In genomic region chr3:144723455-144723854, GRCm38 (mm10) we compare ENCODE assay signal across 8 mouse cellular contexts. TPM values are rescaled to one million over a fixed set of nuclear protein-coding genes. Genes with fewer than 3 reads are reported as not detected.
DNase-seq lines count a peak whose midpoint lies in the region; ATAC-seq lines count a peak whose summit lies in the region.
"Had no signal": no experiment of that assay in that cellular context is flagged by ENCODE, and none has a peak within 500 bp of the region (broad histone marks: within the 10 kb centered on the region; RNA-seq: fewer than 3 reads in every experiment).

No protein-coding gene starts in this region.

- no peaks in the 10 kb centered on the region for H3K36me3 ChIP-seq in midbrain, embryonic 10.5 days
- H3K36me3 ChIP-seq in midbrain, embryonic 15.5 days (replicated peaks), result no peaks in the 10 kb centered on the region
- H3K36me3 ChIP-seq: midbrain, embryonic 12.5 days had no signal

- H3K4me3 ChIP-seq in midbrain, embryonic 10.5 days, result no peak overlapping the region
- no peak overlapping the region for H3K4me3 ChIP-seq in midbrain, embryonic 15.5 days
- H3K4me3 ChIP-seq: midbrain, embryonic 12.5 days had no signal

- no peak overlapping the region for H3K27ac ChIP-seq in midbrain, embryonic 10.5 days (replicated peaks)
- H3K27ac ChIP-seq in midbrain, embryonic 15.5 days, result no peak overlapping the region
- H3K27ac ChIP-seq: midbrain, embryonic 12.5 days had no signal

- H3K9me3 ChIP-seq in midbrain, embryonic 10.5 days (replicated peaks), result no peaks in the 10 kb centered on the region
- no peaks in the 10 kb centered on the region for H3K9me3 ChIP-seq in midbrain, embryonic 15.5 days
- H3K9me3 ChIP-seq: midbrain, embryonic 12.5 days had no signal

- H3K4me1 ChIP-seq in midbrain, embryonic 10.5 days, result peaks cover 15% of the 10 kb centered on the region
- H3K4me1 ChIP-seq in midbrain, embryonic 15.5 days, result peaks cover 16% of the 10 kb centered on the region

- no peak for ATAC-seq in midbrain, embryonic 15.5 days (replicated peaks)

- peak; percentile 39 for DNase-seq in midbrain, embryonic 10.5 days (ENCODE audit: low spot score)
- peak; percentile 80 for DNase-seq in NIH3T3 (ENCODE audit: low read depth)
- peak; percentile 17 for DNase-seq in c-Kit-positive CD71-negative TER-119-negative erythroid progenitor cells, embryonic 14.5 days (ENCODE audit: low read depth)
- DNase-seq in heart, adult 8-10 months (ENCODE audit: low spot score), result peak; percentile 67
- DNase-seq in left cerebral cortex, postnatal 4 days, result peak; percentile 31
- peak; percentile 58 for DNase-seq in spleen, adult 12 weeks (ENCODE audit: low spot score)

- no peak overlapping the region for H3K4me2 ChIP-seq in midbrain, embryonic 15.5 days
- H3K4me2 ChIP-seq: midbrain, embryonic 12.5 days had no signal

- intact Hi-C loops in left cerebral cortex, postnatal 4 days (cut with DNase I), result no loop called here

- H3K9ac ChIP-seq in midbrain, embryonic 15.5 days, result no peak overlapping the region
- H3K9ac ChIP-seq: midbrain, embryonic 12.5 days had no signal

- H3K27me3 ChIP-seq in midbrain, embryonic 10.5 days (ENCODE audit: low read depth, poor library complexity, severe bottlenecking), result no peaks in the 10 kb centered on the region
- H3K27me3 ChIP-seq in midbrain, embryonic 15.5 days (replicated peaks), result no peaks in the 10 kb centered on the region
- H3K27me3 ChIP-seq: midbrain, embryonic 12.5 days had no signal

- 53% methylated on average over 4 of the region's 4 CpGs for WGBS in midbrain, embryonic 10.5 days
- 52% methylated on average over 4 of the region's 4 CpGs for WGBS in midbrain, embryonic 15.5 days

RNA-seq across cellular contexts. Expression of gene Sh3glb1, which starts 3.3 kb away (rescaled TPM):
- 65.2 and 71.0 TPM in 2 replicates for polyA plus RNA-seq in midbrain, embryonic 10.5 days (2016; fragmentation: Nextera tagmentation; extraction: Ambion mirVana)
- polyA plus RNA-seq in midbrain, embryonic 15.5 days (2015; fragmentation: Nextera tagmentation; extraction: Ambion mirVana), result 96.5 and 108 TPM in 2 replicates
- total RNA-seq in heart, adult 8-10 months (2022), result 100 to 1,000 TPM; 329 to 372 (median 356) TPM
- 100 to 1,000 TPM; 179 to 208 TPM for total RNA-seq in left cerebral cortex, postnatal 4 days (2021)

RNA-seq across cellular contexts. Expression of gene Clca3a1, which starts 37.3 kb away (rescaled TPM):
- not detected in 2 replicates for polyA plus RNA-seq in midbrain, embryonic 10.5 days (2016; fragmentation: Nextera tagmentation; extraction: Ambion mirVana)
- 0.50 and 0.65 TPM in 2 replicates for polyA plus RNA-seq in midbrain, embryonic 15.5 days (2015; fragmentation: Nextera tagmentation; extraction: Ambion mirVana)
- total RNA-seq in heart, adult 8-10 months (2022), result 1 to 10 TPM in 1 of 4 experiments, under 1 TPM in 3; 0.66 to 1.3 (median 0.76) TPM
- 1 to 10 TPM in 1 of 2 experiments, under 1 TPM in 1; 0.62 to 1.0 TPM for total RNA-seq in left cerebral cortex, postnatal 4 days (2021)

Comparison
In these comparisons a context has a peak if more than half of its experiments do, and no peak if none do; other contexts are left out.
1. DNase-seq: peak in every context shown above with its lines; median percentile 80 in NIH3T3; 67 in heart, adult 8-10 months; 58 in spleen, adult 12 weeks; 39 in midbrain, embryonic 10.5 days; 31 in left cerebral cortex, postnatal 4 days; 17 in c-Kit-positive CD71-negative TER-119-negative erythroid progenitor cells, embryonic 14.5 days.